Mouse (Mus musculus) embryonic fibroblast, embryonic 13.5 days (primary cell): ENCODE data around the gene Psmd14.

Experiments used
- CTCF ChIP-seq: IDR thresholded peaks from 2 replicates; pipeline ENCODE4 v1.5.1; 2011; ENCODE audit warnings: mild to moderate bottlenecking, control low read depth, low read length, moderate library complexity, borderline replicate concordance; ENCODE audit not compliant: insufficient read depth
- POLR2A ChIP-seq: IDR thresholded peaks from 2 replicates; pipeline ENCODE4 v1.6.1; 2011; ENCODE audit warnings: low read depth, mild to moderate bottlenecking, control low read depth, low read length, moderate library complexity

DNA sequence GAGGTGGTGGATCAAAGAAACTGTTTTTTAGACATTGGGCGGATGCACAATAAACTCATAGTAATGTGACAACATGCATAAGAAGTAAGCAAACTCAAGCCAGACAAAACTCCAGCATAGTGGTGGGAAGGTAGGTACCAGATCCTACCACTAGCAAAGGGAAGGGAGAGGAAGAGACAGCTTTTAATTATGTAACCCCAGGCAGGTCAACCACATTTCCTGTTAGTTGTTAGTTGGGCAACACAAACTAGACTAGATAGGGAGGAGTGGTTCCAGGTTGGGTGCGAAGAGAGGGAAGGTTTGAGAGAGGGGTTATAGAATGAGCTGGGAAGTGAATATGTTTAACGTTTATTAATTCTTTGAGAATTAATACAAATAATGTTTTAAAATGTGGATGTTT lies 1.9 kb upstream of the Psmd14 start:
- TF ChIP-seq POLR2A (no peak), CTCF (no peak)
